27 mouse cellular contexts compared by ENCODE assay signal in genomic region chr2:92525628-92526027, GRCm38 (mm10).
DNase-seq lines count a peak whose midpoint lies in the region; ATAC-seq lines count a peak whose summit lies in the region.
"Had no signal": no experiment of that assay in that cellular context is flagged by ENCODE, and none has a peak within 500 bp of the region (broad histone marks: within the 10 kb centered on the region; RNA-seq: fewer than 3 reads in every experiment).

No protein-coding gene starts in this region.

- 0 out of 2 replicates have a peak, but pooled peaks cover 6% of the 10 kb centered on the region for H3K27me3 ChIP-seq in forebrain, embryonic 10.5 days (ENCODE audit: poor library complexity, severe bottlenecking)
- no peaks in the 10 kb centered on the region for H3K27me3 ChIP-seq in forebrain, embryonic 15.5 days
- H3K27me3 ChIP-seq in hindbrain, embryonic 11.5 days (ENCODE audit: control insufficient read depth, insufficient read depth, low read length), result no peaks in the 10 kb centered on the region
- no peaks in the 10 kb centered on the region for H3K27me3 ChIP-seq in hindbrain, embryonic 16.5 days (replicated peaks; ENCODE audit: control insufficient read depth, insufficient read depth, low read length)
- H3K27me3 ChIP-seq in midbrain, embryonic 14.5 days (ENCODE audit: control insufficient read depth, insufficient read depth, low read length), result no peaks in the 10 kb centered on the region
- H3K27me3 ChIP-seq in midbrain, embryonic 16.5 days (ENCODE audit: control insufficient read depth, insufficient read depth, low read depth, low read length), result no peaks in the 10 kb centered on the region
- no peaks in the 10 kb centered on the region for H3K27me3 ChIP-seq in neural tube, embryonic 12.5 days (replicated peaks)
- H3K27me3 ChIP-seq: embryonic facial prominence, embryonic 13.5 days; hindbrain, embryonic 15.5 days; liver, embryonic 15.5 days had no signal

- H3K27ac ChIP-seq in forebrain, embryonic 10.5 days, result peak overlapping the region; percentile 8; the same call in 1 of the 2 replicates
- H3K27ac ChIP-seq in forebrain, embryonic 15.5 days (replicated peaks), result no peak overlapping the region
- peak overlapping the region; percentile 54; the same call in 1 of the 2 replicates for H3K27ac ChIP-seq in hindbrain, embryonic 11.5 days (ENCODE audit: low read depth, low read length)
- no peak overlapping the region for H3K27ac ChIP-seq in hindbrain, embryonic 16.5 days (ENCODE audit: low read depth, low read length)
- H3K27ac ChIP-seq in midbrain, embryonic 14.5 days (replicated peaks; ENCODE audit: low read depth, low read length), result peak overlapping the region; percentile 70
- H3K27ac ChIP-seq in midbrain, embryonic 16.5 days (ENCODE audit: low read length), result no peak overlapping the region
- H3K27ac ChIP-seq in neural tube, embryonic 12.5 days, result no peak overlapping the region
- H3K27ac ChIP-seq: embryonic facial prominence, embryonic 13.5 days; left cerebral cortex, adult 2 months; liver, embryonic 15.5 days had no signal

- peaks cover 41% of the 10 kb centered on the region for H3K4me1 ChIP-seq in forebrain, embryonic 10.5 days
- H3K4me1 ChIP-seq in forebrain, embryonic 15.5 days, result peaks cover 10% of the 10 kb centered on the region
- H3K4me1 ChIP-seq in hindbrain, embryonic 11.5 days (replicated peaks; ENCODE audit: control insufficient read depth, insufficient read depth, low read length), result no peaks in the 10 kb centered on the region; the same call in 1 of the 2 replicates
- peaks cover 14% of the 10 kb centered on the region for H3K4me1 ChIP-seq in hindbrain, embryonic 16.5 days (ENCODE audit: control insufficient read depth, insufficient read depth, low read depth, low read length)
- H3K4me1 ChIP-seq in midbrain, embryonic 14.5 days (ENCODE audit: control insufficient read depth, insufficient read depth, low read length), result peaks cover 8% of the 10 kb centered on the region; the same call in 1 of the 2 replicates
- peaks cover 15% of the 10 kb centered on the region for H3K4me1 ChIP-seq in midbrain, embryonic 16.5 days (ENCODE audit: control insufficient read depth, insufficient read depth, low read length)
- H3K4me1 ChIP-seq in neural tube, embryonic 12.5 days, result peaks cover 22% of the 10 kb centered on the region
- H3K4me1 ChIP-seq: liver, embryonic 15.5 days had no signal

- H3K9ac ChIP-seq in forebrain, embryonic 15.5 days (replicated peaks), result no peak overlapping the region
- no peak overlapping the region for H3K9ac ChIP-seq in hindbrain, embryonic 11.5 days (ENCODE audit: low read depth, low read length)
- H3K9ac ChIP-seq in hindbrain, embryonic 16.5 days (ENCODE audit: low read depth, low read length), result no peak overlapping the region
- no peak overlapping the region for H3K9ac ChIP-seq in midbrain, embryonic 14.5 days (replicated peaks; ENCODE audit: low read length)
- no peak overlapping the region for H3K9ac ChIP-seq in midbrain, embryonic 16.5 days (ENCODE audit: low read depth, low read length)
- H3K9ac ChIP-seq in neural tube, embryonic 12.5 days, result no peak overlapping the region
- H3K9ac ChIP-seq: embryonic facial prominence, embryonic 13.5 days; hindbrain, embryonic 15.5 days; liver, embryonic 15.5 days had no signal

- H3K4me3 ChIP-seq in forebrain, embryonic 10.5 days, result no peak overlapping the region
- H3K4me3 ChIP-seq in forebrain, embryonic 15.5 days, result no peak overlapping the region
- H3K4me3 ChIP-seq in hindbrain, embryonic 11.5 days (ENCODE audit: low read depth, low read length), result no peak overlapping the region
- no peak overlapping the region for H3K4me3 ChIP-seq in hindbrain, embryonic 16.5 days (ENCODE audit: low read length)
- H3K4me3 ChIP-seq in midbrain, embryonic 14.5 days (replicated peaks; ENCODE audit: low read depth, low read length), result no peak overlapping the region
- H3K4me3 ChIP-seq in midbrain, embryonic 16.5 days (ENCODE audit: low read depth, low read length), result no peak overlapping the region
- H3K4me3 ChIP-seq in neural tube, embryonic 12.5 days, result no peak overlapping the region
- H3K4me3 ChIP-seq: embryonic facial prominence, embryonic 13.5 days; erythroblast, embryonic 14.5 days; hindbrain, embryonic 15.5 days; left cerebral cortex, adult 2 months; liver, embryonic 15.5 days; myocyte had no signal

- WGBS in forebrain, embryonic 10.5 days, result 82% methylated on average over 7 of the region's 7 CpGs
- 83% methylated on average over 7 of the region's 7 CpGs for WGBS in forebrain, embryonic 15.5 days
- 76% methylated on average over 7 of the region's 7 CpGs for WGBS in hindbrain, embryonic 11.5 days
- 47% methylated on average over 7 of the region's 7 CpGs for WGBS in hindbrain, embryonic 16.5 days
- 58% methylated on average over 7 of the region's 7 CpGs for WGBS in midbrain, embryonic 14.5 days
- 54% methylated on average over 7 of the region's 7 CpGs for WGBS in midbrain, embryonic 16.5 days
- WGBS in neural tube, embryonic 12.5 days, result 51% methylated on average over 7 of the region's 7 CpGs

- H3K9me3 ChIP-seq in forebrain, embryonic 10.5 days, result no peaks in the 10 kb centered on the region
- H3K9me3 ChIP-seq in forebrain, embryonic 15.5 days, result no peaks in the 10 kb centered on the region
- no peaks in the 10 kb centered on the region for H3K9me3 ChIP-seq in hindbrain, embryonic 11.5 days (ENCODE audit: control insufficient read depth, low read length)
- no peaks in the 10 kb centered on the region for H3K9me3 ChIP-seq in hindbrain, embryonic 16.5 days (ENCODE audit: control insufficient read depth, low read length)
- no peaks in the 10 kb centered on the region for H3K9me3 ChIP-seq in midbrain, embryonic 14.5 days (ENCODE audit: control insufficient read depth, low read length)
- no peaks in the 10 kb centered on the region for H3K9me3 ChIP-seq in midbrain, embryonic 16.5 days (replicated peaks; ENCODE audit: control insufficient read depth, low read length, poor library complexity, severe bottlenecking)
- no peaks in the 10 kb centered on the region for H3K9me3 ChIP-seq in neural tube, embryonic 12.5 days
- H3K9me3 ChIP-seq: embryonic facial prominence, embryonic 13.5 days; hindbrain, embryonic 15.5 days; liver, embryonic 15.5 days had no signal

- no peak for DNase-seq in forebrain, embryonic 10.5 days (ENCODE audit: extremely low spot score, low spot score)
- peak; percentile 34 for DNase-seq in hindbrain, embryonic 11.5 days (ENCODE audit: low spot score)
- DNase-seq in midbrain, embryonic 14.5 days, result no peak
- no peak for DNase-seq in right cerebral cortex, postnatal 10 days (ENCODE audit: low spot score in 2 of 2)
- DNase-seq: adrenal gland, adult 8-10 months; cerebellum, adult 2 months; cerebellum, postnatal 25 days; gastrocnemius, postnatal 10 days; heart, postnatal 10 days; kidney, adult 11 months; left cerebral cortex, postnatal 4 days; liver; lung, postnatal 4 days; retina, postnatal 1 day; thymus, postnatal 25 days had no signal

- no peaks in the 10 kb centered on the region for H3K36me3 ChIP-seq in forebrain, embryonic 10.5 days (replicated peaks)
- no peaks in the 10 kb centered on the region for H3K36me3 ChIP-seq in forebrain, embryonic 15.5 days
- no peaks in the 10 kb centered on the region for H3K36me3 ChIP-seq in hindbrain, embryonic 11.5 days (ENCODE audit: control insufficient read depth, insufficient read depth, low read length)
- no peaks in the 10 kb centered on the region for H3K36me3 ChIP-seq in hindbrain, embryonic 16.5 days (ENCODE audit: control insufficient read depth, insufficient read depth, low read length)
- H3K36me3 ChIP-seq in midbrain, embryonic 14.5 days (ENCODE audit: control insufficient read depth, insufficient read depth, low read length), result no peaks in the 10 kb centered on the region
- H3K36me3 ChIP-seq in midbrain, embryonic 16.5 days (ENCODE audit: control insufficient read depth, insufficient read depth, low read length), result no peaks in the 10 kb centered on the region
- H3K36me3 ChIP-seq in neural tube, embryonic 12.5 days, result no peaks in the 10 kb centered on the region
- H3K36me3 ChIP-seq: embryonic facial prominence, embryonic 13.5 days; hindbrain, embryonic 15.5 days; liver, embryonic 15.5 days had no signal

- ATAC-seq in forebrain, embryonic 15.5 days (replicated peaks), result no peak
- ATAC-seq in hindbrain, embryonic 11.5 days (ENCODE audit: low FRiP score), result peak; percentile 66; the same call in 1 of the 2 replicates
- no peak for ATAC-seq in hindbrain, embryonic 16.5 days
- ATAC-seq in midbrain, embryonic 14.5 days (ENCODE audit: low FRiP score, low TSS enrichment), result no peak
- no peak for ATAC-seq in midbrain, embryonic 16.5 days
- peak; percentile 60 for ATAC-seq in neural tube, embryonic 12.5 days (ENCODE audit: low FRiP score, low read depth)
- ATAC-seq: activated CD4-positive, CD25-positive, alpha-beta regulatory T cell, adult 4 months; forebrain, embryonic 16.5 days had no signal

- no peak overlapping the region for H3K4me2 ChIP-seq in forebrain, embryonic 15.5 days (replicated peaks)
- no peak overlapping the region for H3K4me2 ChIP-seq in hindbrain, embryonic 11.5 days (replicated peaks; ENCODE audit: low read depth, low read length)
- no peak overlapping the region for H3K4me2 ChIP-seq in hindbrain, embryonic 16.5 days (ENCODE audit: low read length)
- H3K4me2 ChIP-seq in midbrain, embryonic 14.5 days (ENCODE audit: low read length), result no peak overlapping the region
- H3K4me2 ChIP-seq in midbrain, embryonic 16.5 days (ENCODE audit: low read length), result no peak overlapping the region
- H3K4me2 ChIP-seq in neural tube, embryonic 12.5 days (replicated peaks), result no peak overlapping the region
- H3K4me2 ChIP-seq: embryonic facial prominence, embryonic 13.5 days; hindbrain, embryonic 15.5 days; liver, embryonic 15.5 days had no signal

Comparison
In these comparisons a context has a peak if more than half of its experiments do, and no peak if none do; other contexts are left out.
1. H3K27ac ChIP-seq: peak in forebrain, embryonic 10.5 days (single experiment), hindbrain, embryonic 11.5 days (single experiment) and midbrain, embryonic 14.5 days (single experiment); none in forebrain, embryonic 15.5 days (single experiment), hindbrain, embryonic 16.5 days (single experiment), midbrain, embryonic 16.5 days (single experiment) and neural tube, embryonic 12.5 days (single experiment).
2. ATAC-seq: peak in hindbrain, embryonic 11.5 days (single experiment) and neural tube, embryonic 12.5 days (single experiment); none in forebrain, embryonic 15.5 days (single experiment), hindbrain, embryonic 16.5 days (single experiment), midbrain, embryonic 14.5 days (single experiment) and midbrain, embryonic 16.5 days (single experiment).